Mouse (Mus musculus): ENCODE data around the gene Myh6. TPM values are rescaled to one million over a fixed set of nuclear protein-coding genes. Genes with fewer than 3 reads are reported as not detected.
"Not testable (repeated sequence)": the region's sequence is repeated elsewhere in the genome, so short reads cannot be mapped to it uniquely, and the experiment has no call there.

Gene Myh6
- polyA plus RNA-seq, 1 experiment: not detected

GRCm38 (mm10) chr14:55005506-55005905, 38.8 kb upstream of the Myh6 start:
- no peak for TF ChIP-seq TAL1 (IDR thresholded peaks at IDR 0.05; ENCODE audit: low read length)
- Histone ChIP-seq H3K36me3 (ENCODE audit: control insufficient read depth) (no peaks in the 10 kb centered on the region), H3K4me3 (replicated peaks) (no peak overlapping the region), H3K9me3 (ENCODE audit: control insufficient read depth, low read length) (peaks cover 3% of the 10 kb centered on the region; the same call in 1 of the 2 replicates), H3K27me3 (ENCODE audit: control insufficient read depth) (no peaks in the 10 kb centered on the region), H3K4me1 (ENCODE audit: control insufficient read depth) (peaks cover 24% of the 10 kb centered on the region)

GRCm38 (mm10) chr14:55003878-55004855, 37.4 kb upstream of the Myh6 start:
- H3K36me3 ChIP-seq (ENCODE audit: control insufficient read depth): no peaks in the 10 kb centered on the region
- TF ChIP-seq GATA1 (IDR thresholded peaks at IDR 0.05; ENCODE audit: low read length) (no peak), TAL1 (IDR thresholded peaks at IDR 0.05; ENCODE audit: low read length) (no peak)
- H3K9me3 ChIP-seq (ENCODE audit: control insufficient read depth, low read length): peaks cover 3% of the 10 kb centered on the region; the same call in 1 of the 2 replicates
- H3K4me1 ChIP-seq (ENCODE audit: control insufficient read depth): peaks cover 24% of the 10 kb centered on the region
- H3K4me3 ChIP-seq (replicated peaks): no peak overlapping the region
- no peaks in the 10 kb centered on the region for H3K27me3 ChIP-seq (ENCODE audit: control insufficient read depth)

- H3K4me3 ChIP-seq (replicated peaks): no peak overlapping the region
- TF ChIP-seq TAL1 (IDR thresholded peaks at IDR 0.05; ENCODE audit: low read length) (no peak), GATA1 (IDR thresholded peaks at IDR 0.05; ENCODE audit: low read length) (no peak)
- H3K27me3 ChIP-seq (ENCODE audit: control insufficient read depth): no peaks in the 10 kb centered on the region
- H3K9me3 ChIP-seq (ENCODE audit: control insufficient read depth, low read length): peaks cover 3% of the 10 kb centered on the region; the same call in 1 of the 2 replicates
- H3K36me3 ChIP-seq (ENCODE audit: control insufficient read depth): no peaks in the 10 kb centered on the region
- peaks cover 18% of the 10 kb centered on the region for H3K4me1 ChIP-seq (ENCODE audit: control insufficient read depth)
These were observed 36.0 kb upstream of the Myh6 start for GRCm38 (mm10) chr14:55002687-55003120.

- TF ChIP-seq GATA1 (IDR thresholded peaks at IDR 0.05; ENCODE audit: low read length) (no peak), TAL1 (IDR thresholded peaks at IDR 0.05; ENCODE audit: low read length) (no peak)
- Histone ChIP-seq H3K27me3 (ENCODE audit: control insufficient read depth) (no peaks in the 10 kb centered on the region), H3K4me3 (replicated peaks) (no peak overlapping the region), H3K36me3 (ENCODE audit: control insufficient read depth) (no peaks in the 10 kb centered on the region), H3K4me1 (ENCODE audit: control insufficient read depth) (peaks cover 13% of the 10 kb centered on the region), H3K9me3 (ENCODE audit: control insufficient read depth, low read length) (peaks cover 3% of the 10 kb centered on the region; the same call in 1 of the 2 replicates)
These were observed 35.4 kb upstream of the Myh6 start for GRCm38 (mm10) chr14:55001938-55002686.

GRCm38 (mm10) chr14:55001446-55001845, 34.7 kb upstream of the Myh6 start:
- H3K4me3 ChIP-seq (replicated peaks): no peak overlapping the region
- no peak for TF ChIP-seq TAL1 (IDR thresholded peaks at IDR 0.05; ENCODE audit: low read length)
- no peak for TF ChIP-seq GATA1 (IDR thresholded peaks at IDR 0.05; ENCODE audit: low read length)
- peaks cover 3% of the 10 kb centered on the region; the same call in 1 of the 2 replicates for H3K9me3 ChIP-seq (ENCODE audit: control insufficient read depth, low read length)
- peaks cover 10% of the 10 kb centered on the region for H3K4me1 ChIP-seq (ENCODE audit: control insufficient read depth)
- no peaks in the 10 kb centered on the region for H3K27me3 ChIP-seq (ENCODE audit: control insufficient read depth)
- H3K36me3 ChIP-seq (ENCODE audit: control insufficient read depth): no peaks in the 10 kb centered on the region

- Histone ChIP-seq H3K4me3 (replicated peaks) (no peak overlapping the region), H3K9me3 (ENCODE audit: control insufficient read depth, low read length) (peaks cover 3% of the 10 kb centered on the region; the same call in 1 of the 2 replicates), H3K4me1 (ENCODE audit: control insufficient read depth) (peaks cover 10% of the 10 kb centered on the region), H3K27me3 (ENCODE audit: control insufficient read depth) (no peaks in the 10 kb centered on the region), H3K36me3 (ENCODE audit: control insufficient read depth) (no peaks in the 10 kb centered on the region)
- TF ChIP-seq GATA1 (IDR thresholded peaks at IDR 0.05; ENCODE audit: low read length): no peak
- no peak for TF ChIP-seq TAL1 (IDR thresholded peaks at IDR 0.05; ENCODE audit: low read length)
These were observed 34.1 kb upstream of the Myh6 start for GRCm38 (mm10) chr14:55000814-55001213.

- H3K4me1 ChIP-seq (ENCODE audit: control insufficient read depth): peaks cover 10% of the 10 kb centered on the region
- H3K36me3 ChIP-seq (ENCODE audit: control insufficient read depth); H3K4me3 ChIP-seq (replicated peaks); H3K9me3 ChIP-seq (ENCODE audit: control insufficient read depth, low read length); H3K27me3 ChIP-seq (ENCODE audit: control insufficient read depth): not testable (repeated sequence)
These were observed 33.1 kb upstream of the Myh6 start for GRCm38 (mm10) chr14:54999868-55000267.

GRCm38 (mm10) chr14:54998680-54999079, 32.0 kb upstream of the Myh6 start:
- Histone ChIP-seq H3K4me1 (ENCODE audit: control insufficient read depth) (peaks cover under 1% of the 10 kb centered on the region; the same call in 1 of the 2 replicates), H3K9me3 (ENCODE audit: control insufficient read depth, low read length) (peaks cover 3% of the 10 kb centered on the region; the same call in 1 of the 2 replicates), H3K27me3 (ENCODE audit: control insufficient read depth) (no peaks in the 10 kb centered on the region), H3K4me3 (replicated peaks) (no peak overlapping the region), H3K36me3 (ENCODE audit: control insufficient read depth) (no peaks in the 10 kb centered on the region)
- TF ChIP-seq GATA1 (IDR thresholded peaks at IDR 0.05; ENCODE audit: low read length): no peak
- no peak for TF ChIP-seq TAL1 (IDR thresholded peaks at IDR 0.05; ENCODE audit: low read length)

GRCm38 (mm10) chr14:54997297-54997696, 30.6 kb upstream of the Myh6 start:
- Histone ChIP-seq H3K27me3 (ENCODE audit: control insufficient read depth) (no peaks in the 10 kb centered on the region), H3K4me3 (replicated peaks) (no peak overlapping the region), H3K4me1 (ENCODE audit: control insufficient read depth) (no peaks in the 10 kb centered on the region), H3K36me3 (ENCODE audit: control insufficient read depth) (no peaks in the 10 kb centered on the region), H3K9me3 (ENCODE audit: control insufficient read depth, low read length) (peaks cover 3% of the 10 kb centered on the region; the same call in 1 of the 2 replicates)
- TF ChIP-seq GATA1 (IDR thresholded peaks at IDR 0.05; ENCODE audit: low read length) (no peak), TAL1 (IDR thresholded peaks at IDR 0.05; ENCODE audit: low read length) (no peak)
